Mouse (Mus musculus) heart, adult 8-10 months (tissue): ENCODE measurements at regions not wholly inside any gene's neighbourhood (a gene's known extent, or its start where the extent isn't known, plus 50 kb on each side); places are given as distances from the start of the nearest gene placed in this dataset.

ENCODE experiments used
- DNase-seq: peaks from one replicate; pipeline ENCODE4 v3.0.0; 2022; ENCODE audit warnings: low spot score

DNA sequence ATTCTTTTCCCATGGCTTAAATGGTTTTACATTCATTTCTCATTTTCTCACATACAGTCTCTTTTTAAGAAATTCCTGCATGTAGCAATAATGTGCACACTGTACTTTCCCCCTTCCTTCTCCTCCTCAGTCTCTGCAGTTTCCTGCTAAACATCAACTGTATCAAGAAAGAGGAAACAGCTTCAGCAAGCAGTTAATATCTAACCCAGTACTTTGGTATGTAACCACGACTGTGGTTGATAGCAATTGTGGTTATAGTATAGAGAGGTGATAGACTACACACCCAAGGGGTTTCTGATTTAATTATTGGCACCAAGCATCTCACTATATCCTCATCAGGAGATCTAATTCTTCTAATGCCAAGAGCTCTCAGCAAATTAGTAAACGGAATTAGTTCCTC, 52.8 kb upstream of the Eci2 start:
- DNase-seq: no peak

DNA sequence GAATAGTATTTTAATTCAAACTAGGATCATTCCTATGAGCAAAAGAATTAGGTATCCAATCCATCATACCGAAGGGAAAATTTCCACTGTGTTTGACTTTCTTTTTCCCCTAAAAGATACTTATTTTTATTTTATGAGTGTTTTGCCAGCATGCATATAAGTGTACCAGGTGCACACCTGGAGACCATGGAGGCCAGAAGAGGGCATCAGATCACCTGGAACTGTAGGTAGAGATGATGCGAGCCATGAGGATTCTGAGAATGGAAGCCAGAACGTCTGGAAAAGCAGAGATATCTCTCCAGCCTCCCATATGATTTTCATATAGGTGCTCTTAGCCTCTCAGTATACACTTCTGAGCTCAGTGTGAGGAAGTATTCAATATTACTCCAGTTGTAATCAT, 58.5 kb upstream of the Eci2 start:
- DNase-seq: no peak

DNA sequence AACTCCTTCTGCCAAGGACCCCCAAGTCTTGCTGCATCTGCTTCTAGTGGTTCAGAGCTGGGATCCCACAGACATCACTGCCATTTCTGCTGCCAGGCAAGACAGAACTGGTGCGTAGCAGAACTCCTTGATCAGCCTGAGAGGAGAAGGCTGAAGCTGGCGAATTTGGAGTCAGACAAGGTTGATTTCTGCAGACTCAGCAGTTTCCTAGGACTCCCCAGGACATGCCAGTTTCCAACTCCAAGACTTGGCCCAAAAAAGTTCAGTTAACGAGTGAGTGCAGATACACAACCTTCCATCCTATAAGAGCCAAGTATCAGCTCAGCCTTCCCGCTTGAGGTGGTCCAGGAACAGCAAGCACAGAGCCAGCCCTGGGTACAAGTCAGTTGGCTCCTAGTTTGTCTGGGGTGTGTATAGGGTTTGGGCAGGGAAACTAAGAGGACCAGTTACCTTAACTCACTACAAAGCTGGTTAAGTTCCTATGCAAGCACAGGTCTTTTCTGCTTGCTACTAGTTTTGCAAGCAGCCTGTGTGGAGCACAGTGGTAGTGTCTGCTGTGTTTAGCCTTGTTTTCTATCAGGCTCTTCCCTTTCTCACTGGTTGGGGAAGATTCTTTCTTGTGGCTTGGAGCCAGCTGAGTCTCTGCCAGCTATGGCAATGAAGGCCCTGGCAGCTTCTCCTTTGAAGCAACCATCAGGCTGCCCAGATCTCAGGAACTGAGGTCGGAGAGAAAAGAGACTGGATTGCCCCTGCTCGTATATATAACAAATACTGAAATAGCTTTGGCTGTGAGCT, 60.5 kb upstream of the Eci2 start:
- DNase-seq: peak; percentile 22

DNA sequence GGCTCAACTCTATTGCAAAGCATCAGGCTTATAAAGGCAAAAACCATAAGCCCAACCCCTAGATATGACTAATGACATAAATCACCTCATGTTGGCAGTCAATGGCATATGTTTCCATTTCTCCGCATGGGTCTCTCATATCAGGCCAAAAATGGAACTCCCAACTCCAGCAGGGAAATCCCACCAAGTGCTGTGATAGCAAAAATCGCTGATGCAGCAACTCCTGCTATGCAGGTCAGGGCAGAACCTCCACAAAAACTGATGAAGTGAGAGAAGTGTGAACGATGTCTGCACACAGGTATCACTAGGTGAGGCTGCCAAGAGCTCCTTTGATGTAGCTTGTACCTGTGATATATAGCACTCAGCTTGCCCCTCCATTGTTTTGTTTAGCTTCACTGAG, 64.3 kb upstream of the Eci2 start:
- no peak for DNase-seq

DNA sequence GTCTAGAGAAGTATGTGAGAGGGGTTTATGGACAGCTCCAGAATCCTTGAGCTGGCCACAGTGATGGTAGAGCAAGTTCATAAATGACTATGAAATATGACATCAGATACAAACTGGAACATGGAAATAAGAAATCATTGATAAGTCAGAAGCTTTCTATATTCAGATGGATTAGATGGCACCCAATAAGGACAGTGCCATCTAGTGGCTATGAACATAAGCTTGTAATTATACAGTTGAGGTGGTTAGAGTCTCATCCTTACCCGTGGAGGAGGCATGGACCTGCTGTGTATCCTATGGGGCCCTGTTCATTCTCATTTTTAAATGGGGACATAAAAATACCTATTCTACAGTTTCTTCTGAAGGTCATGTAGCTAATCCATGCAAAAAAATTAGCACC, 92.9 kb upstream of the Eci2 start:
- peak; percentile 11 for DNase-seq

DNA sequence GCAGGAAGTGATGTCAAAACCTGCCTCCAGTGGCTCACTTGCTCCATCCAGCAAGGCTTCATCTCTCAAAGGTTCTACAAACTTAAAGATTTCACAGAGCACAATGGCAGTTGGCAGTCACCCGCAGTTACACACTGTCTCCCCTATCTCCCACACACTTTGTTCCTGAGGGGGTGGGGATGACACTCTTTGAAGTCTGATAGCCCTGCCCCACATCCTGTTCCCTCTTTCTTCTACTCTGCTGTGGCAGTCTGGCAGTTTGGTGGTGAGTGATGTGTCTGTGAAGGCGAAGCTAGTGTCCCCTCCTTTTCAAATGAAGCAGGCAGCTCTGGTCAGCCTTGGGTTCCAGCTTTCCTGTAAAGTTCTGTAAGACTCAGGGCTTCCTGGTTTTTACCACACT, 102.6 kb upstream of the Eci2 start:
- no peak for DNase-seq

DNA sequence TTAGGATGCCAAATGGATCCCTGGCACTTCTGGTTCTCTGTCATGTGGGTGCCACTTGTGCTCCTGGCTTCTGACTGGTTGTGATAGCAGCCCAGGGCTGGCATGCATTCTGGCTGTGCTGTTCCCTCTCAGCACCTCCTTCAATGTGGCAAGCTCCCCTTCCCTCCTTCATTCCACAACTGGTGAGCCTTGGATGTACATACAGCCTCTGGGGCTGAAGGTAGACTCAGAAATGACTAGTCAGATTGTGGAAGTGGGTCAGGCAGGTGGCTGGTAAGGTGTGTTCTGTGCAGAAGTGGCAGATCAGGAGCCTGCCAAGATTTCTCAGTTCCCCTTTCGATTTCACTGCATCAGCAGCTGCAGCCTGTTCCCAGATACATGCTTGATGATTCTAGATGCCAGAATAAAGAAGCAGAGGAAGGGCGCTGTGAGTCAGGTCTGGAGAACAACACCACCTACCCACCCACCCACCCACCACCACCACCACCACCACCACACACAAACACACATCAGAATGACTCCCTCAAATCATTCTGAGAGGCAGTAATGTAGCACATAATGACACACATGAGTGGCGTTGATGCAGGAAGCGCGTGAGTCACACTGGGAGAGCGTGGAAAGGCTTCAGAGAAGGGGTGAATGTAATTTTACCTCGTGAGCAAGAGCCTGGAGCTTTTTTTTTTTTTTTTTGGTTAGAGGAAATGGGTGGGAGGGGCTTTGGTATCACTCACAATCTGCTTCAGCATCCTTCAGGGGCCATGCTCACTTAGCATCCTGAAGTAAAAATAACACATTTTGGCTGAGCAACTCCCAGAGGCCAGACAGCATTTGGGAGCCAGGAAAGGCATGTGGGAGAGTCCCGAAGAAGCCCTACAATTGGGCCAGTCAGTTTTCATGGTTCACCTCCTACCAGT, 104.6 kb upstream of the Eci2 start:
- DNase-seq: peak; percentile 54

DNA sequence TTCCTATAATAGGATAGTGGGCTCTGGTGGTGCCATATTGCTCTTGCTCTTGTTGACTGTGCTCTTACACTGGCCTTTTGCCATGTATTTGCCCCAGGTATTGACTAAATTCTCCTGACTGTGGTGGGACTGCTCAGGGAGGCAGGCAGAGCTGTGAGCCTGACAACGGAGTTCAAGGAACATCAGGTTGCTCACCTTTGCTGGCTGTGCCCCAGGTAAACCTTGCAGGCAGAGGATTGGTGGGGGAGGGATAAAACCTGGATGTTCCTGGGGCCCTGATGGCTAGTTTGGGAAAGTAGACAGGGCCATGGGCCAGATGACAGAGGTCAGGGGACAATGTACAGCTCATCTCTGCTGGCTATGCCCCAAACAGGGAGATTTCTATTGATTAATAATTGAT, 124.7 kb upstream of the Eci2 start:
- no peak for DNase-seq

DNA sequence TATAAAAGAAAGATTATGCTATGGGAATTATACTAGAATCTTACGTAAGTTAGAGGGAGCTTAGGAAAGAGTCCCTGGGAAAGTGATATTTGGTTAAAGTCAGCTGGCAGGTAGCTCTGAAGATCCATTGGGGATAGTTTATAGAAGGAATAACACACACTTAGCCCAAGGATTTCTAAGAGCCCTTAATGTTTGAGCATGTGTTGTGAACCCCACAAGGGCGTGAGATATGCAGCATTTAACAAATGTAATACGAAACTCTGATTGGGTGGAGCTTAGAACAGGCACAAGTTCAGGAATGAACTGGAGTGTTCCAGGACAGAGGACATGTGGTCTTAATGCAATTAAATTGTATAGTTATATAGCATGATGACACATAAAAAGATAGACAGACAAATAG, 132.6 kb upstream of the Eci2 start:
- DNase-seq: no peak

DNA sequence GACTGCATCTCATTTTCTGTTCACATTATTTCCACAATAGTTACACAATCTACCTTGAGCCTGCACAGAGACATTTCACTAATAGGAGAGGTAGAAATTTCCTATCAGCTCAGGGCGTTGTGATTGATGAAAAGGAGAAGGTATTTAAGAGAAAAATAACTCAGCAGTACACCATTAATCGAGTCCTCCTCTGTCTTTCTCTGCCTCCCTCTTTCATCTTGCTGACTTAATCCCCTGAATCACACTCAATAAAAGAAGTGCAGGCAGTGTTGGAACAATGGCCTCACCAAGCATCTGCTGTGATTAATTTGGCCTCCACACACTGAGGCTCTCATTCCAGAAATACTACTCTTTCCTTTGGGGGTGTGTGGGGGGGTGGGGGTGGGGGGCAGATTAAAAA, 133.9 kb upstream of the Eci2 start:
- DNase-seq: no peak

DNA sequence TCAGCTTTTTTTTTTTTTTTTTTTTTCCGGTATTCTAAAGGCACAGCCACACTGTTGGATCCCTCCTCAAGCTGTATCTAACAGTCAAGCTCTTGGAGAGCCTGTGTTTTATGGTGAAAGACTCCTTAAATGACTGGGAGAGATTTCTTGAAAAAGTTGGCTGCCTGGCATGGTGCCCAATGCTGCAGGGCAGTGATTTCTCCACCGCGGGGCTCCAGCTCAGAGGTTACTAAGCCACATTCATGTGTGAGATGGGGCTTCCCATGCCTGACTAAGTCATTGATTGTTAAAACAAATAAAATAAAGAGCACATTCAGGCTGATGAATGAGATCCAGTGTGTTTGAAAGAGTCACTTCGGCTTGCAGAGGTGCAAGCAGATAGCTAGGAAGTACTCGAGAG, 139.2 kb upstream of the Eci2 start:
- no peak for DNase-seq

DNA sequence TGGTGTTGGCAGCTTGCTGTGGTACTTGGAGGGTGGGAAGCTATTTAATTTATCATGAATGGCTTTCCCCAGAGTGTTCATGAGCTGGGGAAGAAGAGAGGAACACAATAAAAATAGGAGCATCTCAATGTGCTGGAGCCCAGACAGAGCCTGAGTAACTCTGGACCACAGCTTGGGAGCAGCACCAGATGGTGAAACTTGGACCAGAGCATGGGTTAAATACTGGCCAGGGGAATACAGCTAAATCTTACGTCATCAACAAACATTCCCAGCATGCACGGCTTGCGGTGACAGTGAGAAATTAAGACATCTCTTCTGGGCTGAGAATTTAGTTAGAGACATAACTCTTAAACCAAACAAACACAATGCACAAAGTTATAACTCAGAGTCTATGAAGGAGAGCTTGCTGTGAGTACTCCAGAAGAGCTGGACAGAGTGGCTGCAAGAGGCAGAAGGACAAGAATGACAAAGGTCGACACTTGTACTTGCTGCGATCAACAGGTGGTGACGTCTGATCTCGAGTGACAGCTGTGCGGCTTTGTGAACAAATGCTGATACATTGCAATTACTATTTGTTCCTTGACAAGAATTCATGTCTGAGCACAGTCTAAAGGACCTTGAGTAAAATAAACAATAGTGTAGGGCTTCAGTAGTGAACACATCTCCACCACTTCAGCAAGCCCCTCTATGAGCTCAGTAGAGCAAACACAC, 140.1 kb upstream of the Eci2 start:
- peak; percentile 52 for DNase-seq

DNA sequence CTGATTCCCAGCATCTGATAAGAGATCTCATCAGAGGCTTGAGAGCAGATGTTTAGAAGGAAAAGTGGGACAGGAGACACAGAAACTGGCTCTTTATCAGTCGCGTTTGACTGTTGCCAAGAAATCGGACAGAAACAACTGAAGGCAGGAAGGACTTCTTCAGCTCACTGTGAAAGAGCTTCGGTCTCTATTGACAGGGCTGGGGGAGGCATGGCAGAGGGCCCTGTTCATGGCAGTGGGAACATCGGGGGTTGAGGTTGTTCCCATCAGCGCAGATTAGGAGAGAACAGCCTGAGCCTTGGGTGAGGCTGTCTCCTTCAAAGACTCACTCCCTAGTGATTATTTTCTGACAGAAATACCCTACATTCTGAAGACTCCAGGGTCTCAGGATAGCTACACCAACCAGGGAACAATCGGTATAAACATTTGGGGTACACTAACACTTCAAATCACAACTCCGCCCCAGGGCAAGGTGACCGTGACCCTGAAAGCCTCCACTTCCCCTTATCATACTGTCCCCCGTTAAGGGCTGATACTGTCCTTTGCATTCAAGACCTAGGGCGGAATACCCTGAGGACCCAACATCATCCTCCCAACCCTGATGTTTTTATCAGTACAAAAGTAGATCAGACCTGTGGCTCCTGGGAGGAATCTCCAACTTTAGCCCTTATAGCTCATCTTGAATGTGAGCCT, 144.8 kb upstream of the Eci2 start:
- DNase-seq: no peak

DNA sequence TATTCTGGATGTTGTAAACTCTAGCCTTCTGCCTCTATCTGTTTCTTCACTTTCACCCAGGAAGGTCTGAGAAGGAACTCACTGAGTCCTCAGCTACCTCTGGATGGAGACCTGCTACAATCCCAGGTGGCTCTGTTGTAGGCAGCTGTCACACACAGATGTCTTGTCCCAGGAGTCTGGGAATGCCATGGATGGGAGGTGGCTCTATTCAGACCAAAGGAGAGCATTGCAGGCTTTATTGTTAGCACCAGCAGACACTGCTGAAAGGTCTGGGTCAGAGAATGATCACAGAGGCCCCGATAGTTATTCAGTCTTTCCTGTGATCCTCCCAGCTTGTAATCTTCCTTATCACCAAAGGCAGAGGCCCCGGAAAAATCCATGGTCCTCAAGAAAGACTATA, 146.6 kb upstream of the Eci2 start:
- no peak for DNase-seq

DNA sequence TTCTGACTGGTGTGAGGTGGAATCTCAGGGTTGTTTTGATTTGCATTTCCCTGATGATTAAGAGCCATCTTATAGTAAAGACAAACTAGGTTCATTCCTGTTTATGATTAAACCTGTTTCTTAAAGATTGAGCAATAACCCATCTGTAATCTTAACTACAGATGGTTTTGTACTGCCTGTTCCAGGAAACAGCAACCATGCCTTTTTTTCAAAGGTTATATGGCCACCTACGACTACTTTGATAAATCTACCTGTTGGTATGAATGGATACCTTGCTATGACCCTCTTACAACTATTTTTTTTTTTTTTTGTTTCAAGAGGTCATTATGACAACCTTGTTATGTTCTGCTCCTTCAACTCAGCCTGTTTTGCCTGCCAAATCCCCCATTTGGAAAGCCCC, 148.7 kb upstream of the Eci2 start:
- DNase-seq: no peak

DNA sequence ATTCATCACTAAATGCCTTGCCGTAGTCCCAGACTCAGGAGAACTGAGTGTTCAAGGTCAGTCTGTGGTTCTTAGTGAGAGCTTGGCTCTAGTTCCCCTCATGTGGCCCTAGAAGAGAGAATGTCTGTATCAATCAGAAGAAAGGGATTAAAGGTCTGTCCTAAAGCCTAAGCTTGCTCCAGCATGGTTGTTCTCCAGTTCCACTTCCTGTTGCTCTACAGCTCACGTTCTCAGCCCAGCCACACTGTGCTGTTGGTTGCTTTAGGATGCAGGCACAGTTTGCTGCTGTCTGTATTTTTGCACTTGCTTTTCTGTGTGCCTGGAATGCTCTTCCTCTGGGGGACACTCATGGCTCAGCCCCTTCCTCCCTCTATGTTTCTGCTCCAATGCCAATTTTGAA, 150.4 kb upstream of the Eci2 start:
- no peak for DNase-seq

DNA sequence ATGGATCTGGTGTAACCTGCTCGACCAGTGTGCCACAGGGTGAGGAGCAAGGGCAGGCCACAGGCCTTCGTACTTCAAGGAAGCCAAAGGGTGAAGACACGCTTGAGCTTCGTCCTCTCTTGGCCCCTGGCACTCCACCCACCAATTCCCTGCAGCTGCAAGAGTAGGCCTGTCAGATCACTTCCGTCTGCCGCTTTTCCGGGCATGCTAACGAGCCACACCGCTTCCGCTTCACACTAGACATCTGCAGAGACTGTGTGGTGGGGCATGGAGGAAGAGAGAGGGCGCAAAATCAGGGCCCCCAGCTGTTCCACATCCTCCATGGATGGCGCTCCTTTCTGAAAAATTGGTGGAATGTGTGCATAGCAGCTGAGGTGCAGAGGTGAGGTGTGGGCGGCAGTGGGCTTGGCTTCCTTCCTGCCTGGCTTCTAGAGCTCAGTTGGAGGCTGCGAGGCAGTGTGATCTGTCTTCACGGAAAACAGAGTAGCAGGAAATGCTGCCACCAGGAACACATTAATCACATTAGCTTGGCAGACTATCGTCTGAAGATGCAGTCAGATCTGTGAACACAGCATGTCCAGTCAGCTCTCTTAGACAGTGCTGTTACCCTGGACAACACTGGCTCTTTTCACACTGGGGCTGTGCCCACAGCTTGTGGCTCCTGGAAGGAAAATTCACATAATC, 162.3 kb upstream of the Eci2 start:
- peak; percentile 27 for DNase-seq

DNA sequence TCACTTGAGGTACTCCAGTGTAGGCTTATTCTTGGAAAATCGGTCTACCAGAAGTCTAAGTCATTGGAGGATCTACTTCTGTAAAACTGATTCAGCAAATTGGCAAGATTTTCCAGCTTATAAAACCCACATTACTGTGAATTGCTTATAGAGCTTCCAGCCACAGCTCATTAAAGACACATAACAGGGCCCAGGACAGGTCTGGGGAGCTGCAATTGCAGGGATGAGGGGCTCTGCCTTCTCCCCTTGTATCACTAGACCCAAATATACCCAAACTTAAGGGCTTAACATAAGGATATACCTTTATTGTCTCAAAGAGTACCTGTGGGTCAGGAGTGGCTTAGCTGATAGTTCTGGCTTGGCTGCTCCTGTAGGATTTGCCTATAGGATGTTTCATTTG, 175.2 kb upstream of the Eci2 start:
- no peak for DNase-seq

DNA sequence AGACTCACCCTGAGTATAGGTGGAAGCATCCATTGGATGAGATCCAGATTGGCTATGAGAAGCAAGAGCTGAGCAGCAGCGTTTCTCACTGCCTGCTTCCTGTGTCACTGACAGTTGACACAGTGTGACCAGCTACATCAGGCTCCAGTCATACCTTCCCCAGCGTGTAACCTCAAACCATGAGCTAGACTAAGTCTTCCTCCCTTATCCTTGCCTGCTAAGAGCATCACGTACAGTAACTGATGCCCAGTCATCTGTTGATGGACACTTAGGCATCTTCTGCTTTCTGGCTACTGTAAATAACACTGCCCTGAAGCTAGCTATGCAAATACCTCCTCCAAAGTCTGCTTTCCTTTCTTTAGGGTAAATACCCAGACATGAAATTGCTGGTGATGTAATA, 181.4 kb upstream of the Eci2 start:
- no peak for DNase-seq

DNA sequence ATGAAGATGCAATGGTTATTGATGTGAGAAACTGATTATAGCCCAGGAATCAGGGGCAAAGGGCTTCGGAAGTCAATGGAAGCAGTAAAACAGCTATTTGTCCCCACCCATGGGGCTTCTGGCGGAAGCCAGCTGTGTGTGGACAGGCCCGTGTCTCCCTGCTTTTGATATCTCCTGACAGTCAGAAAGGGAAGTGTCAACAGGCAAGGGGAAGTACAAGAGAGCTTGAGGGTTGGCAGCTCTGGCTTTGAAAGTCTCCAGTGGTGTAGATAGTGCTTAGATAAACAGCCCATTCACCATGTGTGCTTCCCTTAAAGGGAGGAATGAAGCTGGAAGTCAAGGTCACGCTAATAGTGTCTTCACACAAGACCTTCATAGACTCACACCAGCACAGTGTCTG, 182.7 kb upstream of the Eci2 start:
- peak; percentile 21 for DNase-seq

DNA sequence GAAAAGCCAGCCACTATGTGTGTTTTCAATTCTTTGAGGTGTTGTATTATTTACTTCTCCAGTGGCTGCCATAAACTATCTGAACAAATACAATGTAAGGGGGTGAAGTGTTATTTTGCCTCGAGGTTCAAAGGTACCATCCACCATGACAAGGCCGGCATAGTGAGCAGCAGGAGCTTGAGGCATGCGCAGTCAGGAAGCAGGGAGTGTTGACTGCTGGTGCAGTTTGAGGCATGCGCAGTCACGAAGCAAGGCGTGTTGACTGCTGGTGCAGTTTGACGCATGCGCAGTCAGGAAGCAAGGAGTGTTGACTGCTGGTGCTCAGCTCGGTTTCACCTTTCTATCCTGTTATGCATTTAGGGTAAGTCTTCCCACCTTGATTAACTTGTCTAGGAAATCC, 184.9 kb upstream of the Eci2 start:
- no peak for DNase-seq
